Mouse (Mus musculus): ENCODE results near the gene Dlat. TPM values are rescaled to one million over a fixed set of nuclear protein-coding genes. Genes with fewer than 3 reads are reported as not detected.
A peak's percentile ranks its signal among the peaks of the same experiment; 100 is the strongest.
"Not testable (repeated sequence)": the region's sequence is repeated elsewhere in the genome, so short reads cannot be mapped to it uniquely, and the experiment has no call there.

Dlat gene
- total RNA-seq, 2 experiments from 2014 or later, result 148 to 161 TPM

GRCm38 (mm10) chr9:50666442-50666841 lies 6.9 kb upstream of the Dlat start:
- DNase-seq (ENCODE audit: low spot score in 2 of 2), result no peak

- no peak for DNase-seq (ENCODE audit: low spot score in 2 of 2)
Measured at GRCm38 (mm10) chr9:50664826-50665225, 5.2 kb upstream of the Dlat start.

- DNase-seq (ENCODE audit: low spot score in 2 of 2), result peak in 1 of 2 experiments; percentile 15
Measured at GRCm38 (mm10) chr9:50660431-50660830, 851 bp upstream of the Dlat start.

GRCm38 (mm10) chr9:50658941-50659388 lies 615 bp downstream of the Dlat start:
- DNase-seq (ENCODE audit: low spot score in 2 of 2), result no peak

- no peak for DNase-seq (ENCODE audit: low spot score in 2 of 2)
Measured at GRCm38 (mm10) chr9:50658391-50658790, 1.2 kb downstream of the Dlat start.

GRCm38 (mm10) chr9:50650503-50650902 lies 9.1 kb downstream of the Dlat start:
- DNase-seq (ENCODE audit: low spot score in 2 of 2), result no peak

- DNase-seq (ENCODE audit: low spot score in 2 of 2), result no peak
Measured at GRCm38 (mm10) chr9:50646826-50647370, 12.7 kb downstream of the Dlat start.

- DNase-seq (ENCODE audit: low spot score in 2 of 2), result no peak
Measured at GRCm38 (mm10) chr9:50634270-50634669, 25.3 kb downstream of the Dlat start.

GRCm38 (mm10) chr9:50633059-50633458 lies 26.5 kb downstream of the Dlat start:
- DNase-seq (ENCODE audit: low spot score in 2 of 2), result no peak

- DNase-seq (ENCODE audit: low spot score in 2 of 2), result no peak
Measured at GRCm38 (mm10) chr9:50632016-50632688, 27.4 kb downstream of the Dlat start.

GRCm38 (mm10) chr9:50630903-50631302 lies 28.7 kb downstream of the Dlat start:
- DNase-seq (ENCODE audit: low spot score in 2 of 2), result not testable (repeated sequence)

- no peak for DNase-seq (ENCODE audit: low spot score in 2 of 2)
Measured at GRCm38 (mm10) chr9:50617794-50618330, 41.7 kb downstream of the Dlat start.

- peak; percentile 63 to 87 for DNase-seq (ENCODE audit: low spot score in 2 of 2)
Measured at GRCm38 (mm10) chr9:50616766-50617603, 42.6 kb downstream of the Dlat start, which contains the start of the genes Pih1d2 and Nkapd1. Pih1d2 (plus strand) TSS chr9:50617321. Nkapd1 (minus strand) TSS chr9:50617464.

GRCm38 (mm10) chr9:50616161-50616560 lies 43.4 kb downstream of the Dlat start:
- no peak for DNase-seq (ENCODE audit: low spot score in 2 of 2)

- DNase-seq (ENCODE audit: low spot score in 2 of 2), result no peak
Measured at GRCm38 (mm10) chr9:50612115-50612514, 47.5 kb downstream of the Dlat start.

GRCm38 (mm10) chr9:50604338-50604737 lies 55.2 kb downstream of the Dlat start:
- DNase-seq (ENCODE audit: low spot score in 2 of 2), result no peak

GRCm38 (mm10) chr9:50603998-50604324 lies 55.6 kb downstream of the Dlat start:
- no peak for DNase-seq (ENCODE audit: low spot score in 2 of 2)

GRCm38 (mm10) chr9:50603189-50603997 lies 56.2 kb downstream of the Dlat start, which contains the start of the genes Sdhd and Timm8b:
Sdhd (minus strand) TSS chr9:50603812.
Timm8b (plus strand) TSS chr9:50603910.
- DNase-seq (ENCODE audit: low spot score in 2 of 2), result peak; percentile 83 to 93

GRCm38 (mm10) chr9:50602055-50602845 lies 57.3 kb downstream of the Dlat start:
- no peak for DNase-seq (ENCODE audit: low spot score in 2 of 2)

GRCm38 (mm10) chr9:50601536-50601935 lies 58.0 kb downstream of the Dlat start:
- no peak for DNase-seq (ENCODE audit: low spot score in 2 of 2)
